Mouse (Mus musculus): Measurements from ENCODE around the gene Fam135a. TPM values are rescaled to one million over a fixed set of nuclear protein-coding genes. Genes with fewer than 3 reads are reported as not detected.
A peak's percentile ranks its signal among the peaks of the same experiment; 100 is the strongest.
"Not testable (repeated sequence)": the region's sequence is repeated elsewhere in the genome, so short reads cannot be mapped to it uniquely, and the experiment has no call there.

The Fam135a gene
- polyA plus RNA-seq, 1 experiment from 2014 or later: 7.2 TPM

- Histone ChIP-seq H3K4me2 (ENCODE audit: low read depth, low read length) (no peak overlapping the region), H3K4me3 (ENCODE audit: low read depth, low read length) (no peak overlapping the region), H3K27me3 (ENCODE audit: insufficient read depth, low read length) (no peaks in the 10 kb centered on the region), H3K4me1 (ENCODE audit: insufficient read depth) (no peaks in the 10 kb centered on the region), H3K9me3 (ENCODE audit: low read length) (no peaks in the 10 kb centered on the region), H3K27ac (ENCODE audit: low read depth) (no peak overlapping the region), H3K9ac (replicated peaks) (no peak overlapping the region), H3K36me3 (replicated peaks; ENCODE audit: insufficient read depth, low read length) (peaks cover 19% of the 10 kb centered on the region)
- 83% methylated on average over 4 of the region's 4 CpGs for WGBS (ENCODE audit: insufficient replicate concordance)
- ATAC-seq: no peak
- no peak for DNase-seq
- no peak for TF ChIP-seq CTCF (IDR thresholded peaks at IDR 0.05; ENCODE audit: low read depth)
- TF ChIP-seq EP300 (IDR thresholded peaks at IDR 0.05; ENCODE audit: low read depth): no peak
These were observed 104.7 kb downstream of the Fam135a start for GRCm38 (mm10) chr1:23995420-23995819.

GRCm38 (mm10) chr1:23983118-23983517 is 117.0 kb downstream of the Fam135a start:
- 53% methylated on average over 3 of the region's 3 CpGs for WGBS (ENCODE audit: insufficient replicate concordance)

GRCm38 (mm10) chr1:23978281-23978680 is 121.9 kb downstream of the Fam135a start:
- Histone ChIP-seq H3K27me3 (ENCODE audit: insufficient read depth, low read length) (no peaks in the 10 kb centered on the region), H3K27ac (ENCODE audit: low read depth) (no peak overlapping the region), H3K4me1 (ENCODE audit: insufficient read depth) (no peaks in the 10 kb centered on the region), H3K9me3 (ENCODE audit: low read length) (no peaks in the 10 kb centered on the region), H3K9ac (replicated peaks) (no peak overlapping the region), H3K4me3 (ENCODE audit: low read depth, low read length) (no peak overlapping the region), H3K4me2 (ENCODE audit: low read depth, low read length) (no peak overlapping the region), H3K36me3 (replicated peaks; ENCODE audit: insufficient read depth, low read length) (no peaks in the 10 kb centered on the region)
- DNase-seq (no peak), ATAC-seq (no peak)
- WGBS (ENCODE audit: insufficient replicate concordance): 78% methylated on average over 6 of the region's 6 CpGs
- TF ChIP-seq EP300 (IDR thresholded peaks at IDR 0.05; ENCODE audit: low read depth): no peak
- TF ChIP-seq CTCF (IDR thresholded peaks at IDR 0.05; ENCODE audit: low read depth): no peak

More at GRCm38 (mm10) chr1:23983118-23983517, 117.0 kb downstream of the Fam135a start:
- H3K9ac ChIP-seq (replicated peaks): no peak overlapping the region
- H3K4me1 ChIP-seq (ENCODE audit: insufficient read depth): no peaks in the 10 kb centered on the region
- no peak overlapping the region for H3K27ac ChIP-seq (ENCODE audit: low read depth)
- H3K36me3 ChIP-seq (replicated peaks; ENCODE audit: insufficient read depth, low read length): no peaks in the 10 kb centered on the region
- H3K27me3 ChIP-seq (ENCODE audit: insufficient read depth, low read length): no peaks in the 10 kb centered on the region
- no peak for ATAC-seq
- no peak for DNase-seq
- no peak overlapping the region for H3K4me2 ChIP-seq (ENCODE audit: low read depth, low read length)
- TF ChIP-seq CTCF (IDR thresholded peaks at IDR 0.05; ENCODE audit: low read depth) (no peak), EP300 (IDR thresholded peaks at IDR 0.05; ENCODE audit: low read depth) (no peak)
- H3K9me3 ChIP-seq (ENCODE audit: low read length): no peaks in the 10 kb centered on the region
- H3K4me3 ChIP-seq (ENCODE audit: low read depth, low read length): no peak overlapping the region

GRCm38 (mm10) chr1:23971159-23971558 is 129.0 kb downstream of the Fam135a start:
- H3K4me2 ChIP-seq (ENCODE audit: low read depth, low read length); H3K36me3 ChIP-seq (replicated peaks; ENCODE audit: insufficient read depth, low read length); ATAC-seq; H3K4me3 ChIP-seq (ENCODE audit: low read depth, low read length); H3K9me3 ChIP-seq (ENCODE audit: low read length); H3K27ac ChIP-seq (ENCODE audit: low read depth); H3K27me3 ChIP-seq (ENCODE audit: insufficient read depth, low read length); H3K4me1 ChIP-seq (ENCODE audit: insufficient read depth); DNase-seq; H3K9ac ChIP-seq (replicated peaks): not testable (repeated sequence)
- 75% methylated on average over 3 of the region's 4 CpGs for WGBS (ENCODE audit: insufficient replicate concordance)

- Histone ChIP-seq H3K4me3 (ENCODE audit: low read depth, low read length) (no peak overlapping the region), H3K27me3 (ENCODE audit: insufficient read depth, low read length) (no peaks in the 10 kb centered on the region), H3K36me3 (replicated peaks; ENCODE audit: insufficient read depth, low read length) (no peaks in the 10 kb centered on the region), H3K9me3 (ENCODE audit: low read length) (no peaks in the 10 kb centered on the region), H3K27ac (ENCODE audit: low read depth) (no peak overlapping the region), H3K9ac (replicated peaks) (no peak overlapping the region), H3K4me1 (ENCODE audit: insufficient read depth) (no peaks in the 10 kb centered on the region), H3K4me2 (ENCODE audit: low read depth, low read length) (no peak overlapping the region)
- ATAC-seq (no peak), DNase-seq (no peak)
- TF ChIP-seq CTCF (IDR thresholded peaks at IDR 0.05; ENCODE audit: low read depth) (peak; percentile 40), EP300 (IDR thresholded peaks at IDR 0.05; ENCODE audit: low read depth) (no peak)
- 77% methylated on average over 9 of the region's 9 CpGs for WGBS (ENCODE audit: insufficient replicate concordance)
These were observed 132.0 kb downstream of the Fam135a start for GRCm38 (mm10) chr1:23968027-23968725.

- 41% methylated on average over 1 of the region's 1 CpGs for WGBS (ENCODE audit: insufficient replicate concordance)
- Histone ChIP-seq H3K36me3 (replicated peaks; ENCODE audit: insufficient read depth, low read length) (no peaks in the 10 kb centered on the region), H3K4me3 (ENCODE audit: low read depth, low read length) (no peak overlapping the region), H3K27ac (ENCODE audit: low read depth) (peak overlapping the region; percentile 66), H3K9ac (replicated peaks) (no peak overlapping the region), H3K4me1 (ENCODE audit: insufficient read depth) (peaks cover 4% of the 10 kb centered on the region), H3K9me3 (ENCODE audit: low read length) (no peaks in the 10 kb centered on the region), H3K4me2 (ENCODE audit: low read depth, low read length) (no peak overlapping the region), H3K27me3 (ENCODE audit: insufficient read depth, low read length) (no peaks in the 10 kb centered on the region)
- peak; percentile 70 for DNase-seq
- no peak for TF ChIP-seq CTCF (IDR thresholded peaks at IDR 0.05; ENCODE audit: low read depth)
- TF ChIP-seq EP300 (IDR thresholded peaks at IDR 0.05; ENCODE audit: low read depth): peak; percentile 92
- ATAC-seq: peak; percentile 98
These were observed 133.9 kb downstream of the Fam135a start for GRCm38 (mm10) chr1:23966226-23966625.

Other genes with a start within 250 kb of the Fam135a start
- gene Smap1, start 178.0 kb downstream of the Fam135a start, polyA plus RNA-seq (2015; fragmentation: Nextera tagmentation; extraction: Ambion mirVana): 29.8 and 33.2 TPM in 2 replicates
- 54.7 and 60.6 TPM in 2 replicates for gene Sdhaf4, start 94.7 kb downstream of the Fam135a start, polyA plus RNA-seq (2015; fragmentation: Nextera tagmentation; extraction: Ambion mirVana)
- 0.05 TPM in 1 of 2 replicates, not detected in the other for gene Col9a1, start 77.3 kb upstream of the Fam135a start, polyA plus RNA-seq (2015; fragmentation: Nextera tagmentation; extraction: Ambion mirVana)